Mouse (Mus musculus): Measurements from ENCODE around the gene Mpzl2. TPM values are rescaled to one million over a fixed set of nuclear protein-coding genes. Genes with fewer than 3 reads are reported as not detected.

The Mpzl2 gene
- total and polyA plus RNA-seq, 3 experiments, result 0.08 to 0.39 TPM; not detected in 1

GRCm38 (mm10) chr9:45046973-45047372 is 7.4 kb downstream of the Mpzl2 start (continued):
- TF ChIP-seq POLR2A (IDR thresholded peaks at IDR 0.05; ENCODE audit: control insufficient read depth in 1 of 2, insufficient read depth in 1 of 2, low read depth in 1 of 2, low read length in 2 of 2, poor library complexity in 1 of 2), result peak in 1 of 2 experiments; percentile 44; a peak in 1 of 4 replicates

GRCm38 (mm10) chr9:45048511-45048910 is 8.9 kb downstream of the Mpzl2 start:
- TF ChIP-seq SMC3 (IDR thresholded peaks at IDR 0.05; ENCODE audit: low read depth, low read length) (peak; percentile 75), ZC3H11A (IDR thresholded peaks at IDR 0.05; ENCODE audit: low read depth, low read length) (peak; percentile 40), SIN3A (IDR thresholded peaks at IDR 0.05; ENCODE audit: low read length) (peak; percentile 70), GATA1 (IDR thresholded peaks at IDR 0.05; ENCODE audit: low read depth, low read length) (0 out of 2 replicates have a peak, but pooled peaks have one; percentile 20), TCF12 (IDR thresholded peaks at IDR 0.05; ENCODE audit: low read depth, low read length) (peak; percentile 33; the same call in 1 of the 2 replicates), KAT2A (conservative IDR thresholded peaks at IDR 0.05; ENCODE audit: low read depth, low read length) (no peak), MXI1 (IDR thresholded peaks at IDR 0.05; ENCODE audit: low read depth, low read length) (peak; percentile 48; the same call in 1 of the 2 replicates), RAD21 (IDR thresholded peaks at IDR 0.05; ENCODE audit: low read depth, low read length) (peak; percentile 49), CHD2 (IDR thresholded peaks at IDR 0.05; ENCODE audit: low read length) (no peak), HCFC1 (IDR thresholded peaks at IDR 0.05; ENCODE audit: low read depth, low read length) (0 out of 2 replicates have a peak, but pooled peaks have one; percentile 23), E2F4 (IDR thresholded peaks at IDR 0.05; ENCODE audit: borderline replicate concordance, low read depth, low read length) (no peak), CTCF (IDR thresholded peaks at IDR 0.05 in 2 of 3, conservative IDR thresholded peaks at IDR 0.05 in 1 of 3; ENCODE audit: control insufficient read depth in 1 of 3, insufficient read depth in 1 of 3, low read depth in 2 of 3, low read length in 3 of 3, poor library complexity in 1 of 3, severe bottlenecking in 1 of 3) (peak; percentile 28 to 85 (median 80); a peak in 5 of 6 replicates)
- H3K79me2 ChIP-seq (ENCODE audit: control insufficient read depth, insufficient read depth, low read length, poor library complexity), result no peaks in the 10 kb centered on the region
- H3K4me1 ChIP-seq (ENCODE audit: control insufficient read depth in 1 of 2, insufficient read depth in 2 of 2, low read length in 2 of 2), result peaks cover 14 to 23% of the 10 kb centered on the region in 2 experiments
- H3K27ac ChIP-seq (ENCODE audit: control insufficient read depth, low read depth, low read length), result 0 out of 2 replicates have a peak overlapping the region, but pooled peaks have one; percentile 31
- H3K9me3 ChIP-seq (replicated peaks; ENCODE audit: insufficient read depth, low read length), result no peaks in the 10 kb centered on the region
- H3K9ac ChIP-seq (ENCODE audit: control insufficient read depth, low read depth, low read length, poor library complexity, severe bottlenecking), result peak overlapping the region; percentile 39
- peaks cover 0 to 15% of the 10 kb centered on the region in 2 experiments; a peak in 2 of 4 replicates for H3K36me3 ChIP-seq (ENCODE audit: control insufficient read depth in 1 of 2, insufficient read depth in 2 of 2, low read length in 2 of 2)
- peak; percentile 79 for DNase-seq (ENCODE audit: low read depth, low spot score)
- peaks cover 0 to 8% of the 10 kb centered on the region in 2 experiments; a peak in 2 of 4 replicates for H3K27me3 ChIP-seq (ENCODE audit: control insufficient read depth in 1 of 2, insufficient read depth in 2 of 2, low read length in 2 of 2)
- H3K4me3 ChIP-seq (ENCODE audit: control insufficient read depth in 1 of 2, insufficient read depth in 1 of 2, low read depth in 2 of 2, low read length in 2 of 2), result peak overlapping the region; percentile 28 to 50; a peak in 3 of 4 replicates

- Histone ChIP-seq H3K27me3 (ENCODE audit: control insufficient read depth in 1 of 2, insufficient read depth in 2 of 2, low read length in 2 of 2) (peaks cover 0 to 20% of the 10 kb centered on the region in 2 experiments; a peak in 3 of 4 replicates), H3K27ac (ENCODE audit: control insufficient read depth, low read depth, low read length) (peak overlapping the region; percentile 59), H3K79me2 (ENCODE audit: control insufficient read depth, insufficient read depth, low read length, poor library complexity) (no peaks in the 10 kb centered on the region), H3K9ac (ENCODE audit: control insufficient read depth, low read depth, low read length, poor library complexity, severe bottlenecking) (no peak overlapping the region), H3K4me3 (ENCODE audit: control insufficient read depth in 1 of 2, insufficient read depth in 1 of 2, low read depth in 2 of 2, low read length in 2 of 2) (no peak overlapping the region), H3K4me1 (ENCODE audit: control insufficient read depth in 1 of 2, insufficient read depth in 2 of 2, low read length in 2 of 2) (peaks cover 14 to 23% of the 10 kb centered on the region in 2 experiments), H3K9me3 (replicated peaks; ENCODE audit: insufficient read depth, low read length) (no peaks in the 10 kb centered on the region), H3K36me3 (ENCODE audit: control insufficient read depth in 1 of 2, insufficient read depth in 2 of 2, low read length in 2 of 2) (peaks cover 0 to 15% of the 10 kb centered on the region in 2 experiments; a peak in 2 of 4 replicates)
- 0 out of 2 replicates have a peak, but pooled peaks have one; percentile 16 for TF ChIP-seq TBP (IDR thresholded peaks at IDR 0.05; ENCODE audit: low read depth, low read length)
- TF ChIP-seq MXI1 (IDR thresholded peaks at IDR 0.05; ENCODE audit: low read depth, low read length), result no peak
- 0 out of 2 replicates have a peak, but pooled peaks have one; percentile 24 for TF ChIP-seq MAX (IDR thresholded peaks at IDR 0.05; ENCODE audit: low read length)
- TF ChIP-seq KAT2A (conservative IDR thresholded peaks at IDR 0.05; ENCODE audit: low read depth, low read length), result 0 out of 2 replicates have a peak, but pooled peaks have one; percentile 19
- TF ChIP-seq POLR2AphosphoS2 (IDR thresholded peaks at IDR 0.05; ENCODE audit: low read length), result no peak
- no peak for TF ChIP-seq ZMIZ1 (IDR thresholded peaks at IDR 0.05; ENCODE audit: low read depth, low read length)
- no peak for TF ChIP-seq ZNF384 (IDR thresholded peaks at IDR 0.05; ENCODE audit: low read depth, low read length)
- TF ChIP-seq EP300 (IDR thresholded peaks at IDR 0.05; ENCODE audit: low read depth in 1 of 2, low read length in 2 of 2), result peak; percentile 66 to 84
- no peak for TF ChIP-seq CHD1 (IDR thresholded peaks at IDR 0.05; ENCODE audit: low read depth, low read length)
- TF ChIP-seq ELF1 (IDR thresholded peaks at IDR 0.05; ENCODE audit: low read depth, low read length), result peak; percentile 57; the same call in 1 of the 2 replicates
- peak; percentile 51; the same call in 1 of the 2 replicates for TF ChIP-seq ETS1 (IDR thresholded peaks at IDR 0.05; ENCODE audit: low read depth, low read length)
- TF ChIP-seq HCFC1 (IDR thresholded peaks at IDR 0.05; ENCODE audit: low read depth, low read length), result 0 out of 2 replicates have a peak, but pooled peaks have one; percentile 12
- no peak for TF ChIP-seq MYB (IDR thresholded peaks at IDR 0.05; ENCODE audit: low read depth, low read length)
- TF ChIP-seq BHLHE40 (IDR thresholded peaks at IDR 0.05; ENCODE audit: borderline replicate concordance, low read depth, low read length), result 0 out of 2 replicates have a peak, but pooled peaks have one; percentile 23
- TF ChIP-seq MEF2A (IDR thresholded peaks at IDR 0.05; ENCODE audit: extremely low read depth, insufficient replicate concordance, low read depth, low read length, poor library complexity, severe bottlenecking), result no peak
- TF ChIP-seq JUND (IDR thresholded peaks at IDR 0.05; ENCODE audit: low read depth, low read length), result no peak
- TF ChIP-seq SIN3A (IDR thresholded peaks at IDR 0.05; ENCODE audit: low read length), result peak; percentile 19; the same call in 1 of the 2 replicates
- no peak for TF ChIP-seq NELFE (IDR thresholded peaks at IDR 0.05; ENCODE audit: low read depth, low read length)
- peak; percentile 73 for TF ChIP-seq GATA1 (IDR thresholded peaks at IDR 0.05; ENCODE audit: low read depth, low read length)
- TF ChIP-seq RCOR1 (IDR thresholded peaks at IDR 0.05; ENCODE audit: low read depth, low read length), result peak; percentile 44
- DNase-seq (ENCODE audit: low read depth, low spot score), result peak; percentile 83
Observed at GRCm38 (mm10) chr9:45049731-45050130, 10.1 kb downstream of the Mpzl2 start.
